Mouse (Mus musculus) B cell, adult 2 months (primary cell): ENCODE measurements around the gene Mroh8.
"Not testable (repeated sequence)": the region's sequence is repeated elsewhere in the genome, so short reads cannot be mapped to it uniquely, and the experiment has no call there.

Experiments used
- DNase-seq, 2 experiments: peaks; one replicate each; pipeline ENCODE4 v3.0.0; 2022

Gene Mroh8

GRCm38 (mm10) chr2:157187223-157187622 lies 92.1 kb downstream of the Mroh8 start:
- DNase-seq: no peak

GRCm38 (mm10) chr2:157186504-157186903 lies 92.8 kb downstream of the Mroh8 start:
- no peak for DNase-seq

GRCm38 (mm10) chr2:157185022-157185660 lies 94.2 kb downstream of the Mroh8 start:
- no peak for DNase-seq

DNA sequence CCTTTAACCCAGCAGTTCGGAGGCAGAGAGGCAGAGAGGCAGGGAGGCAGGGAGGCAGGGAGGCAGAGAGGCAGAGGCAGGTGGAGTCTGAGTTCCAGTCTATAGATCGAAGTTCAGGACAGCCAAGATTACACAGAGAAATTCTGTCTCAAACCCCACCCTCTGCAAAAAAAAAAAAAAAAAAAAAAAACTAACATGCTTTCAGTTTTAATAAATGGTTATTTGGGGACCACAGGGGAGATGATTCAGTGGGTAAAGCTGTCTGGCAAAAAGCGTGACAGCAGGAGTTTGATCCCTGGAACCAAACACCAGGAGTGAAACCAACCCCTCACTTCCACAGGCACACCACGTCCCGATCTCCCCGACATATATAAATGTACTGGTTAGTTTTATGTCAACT lies 101.2 kb downstream of the Mroh8 start:
- no peak for DNase-seq

- no peak for DNase-seq
Measured at GRCm38 (mm10) chr2:157176248-157176647, 103.1 kb downstream of the Mroh8 start.

DNA sequence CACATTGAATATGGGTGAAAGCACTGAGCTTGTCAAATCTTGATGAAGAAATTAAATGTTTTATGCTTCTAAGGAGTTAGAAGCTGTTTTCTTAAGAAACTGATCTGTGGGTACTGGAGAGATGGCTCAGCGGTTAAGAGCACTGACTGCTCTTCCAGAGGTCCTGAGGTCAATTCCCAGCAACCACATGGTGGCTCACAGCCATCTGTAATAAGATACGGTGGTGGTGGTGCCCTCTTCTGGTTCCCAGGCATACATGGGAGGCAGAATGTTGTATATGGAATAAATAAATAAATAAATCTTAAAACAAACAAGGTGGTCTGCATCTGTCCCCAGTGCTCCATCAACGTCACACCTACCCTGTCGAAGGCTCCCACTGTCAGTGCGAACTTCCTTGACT lies 104.9 kb downstream of the Mroh8 start:
- DNase-seq: no peak

DNA sequence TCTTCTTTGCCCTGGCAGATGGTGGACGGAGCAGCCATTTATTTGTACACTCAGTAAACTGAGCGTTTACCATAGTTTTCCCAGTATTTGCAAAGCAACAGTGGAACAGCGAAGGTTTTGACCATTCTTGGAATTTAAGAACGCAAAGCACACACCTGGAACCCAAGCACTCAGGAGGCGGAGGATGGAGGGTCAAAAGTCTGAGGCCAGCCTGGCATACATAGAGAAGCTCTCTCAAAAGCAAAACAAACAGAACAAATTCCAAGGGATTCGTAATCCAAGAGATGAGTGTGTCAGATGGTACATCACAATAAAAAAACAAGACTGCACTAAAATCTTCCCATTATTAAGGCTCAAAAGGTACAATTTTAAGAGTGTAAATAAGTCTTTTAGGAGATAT lies 105.8 kb downstream of the Mroh8 start:
- no peak for DNase-seq

DNA sequence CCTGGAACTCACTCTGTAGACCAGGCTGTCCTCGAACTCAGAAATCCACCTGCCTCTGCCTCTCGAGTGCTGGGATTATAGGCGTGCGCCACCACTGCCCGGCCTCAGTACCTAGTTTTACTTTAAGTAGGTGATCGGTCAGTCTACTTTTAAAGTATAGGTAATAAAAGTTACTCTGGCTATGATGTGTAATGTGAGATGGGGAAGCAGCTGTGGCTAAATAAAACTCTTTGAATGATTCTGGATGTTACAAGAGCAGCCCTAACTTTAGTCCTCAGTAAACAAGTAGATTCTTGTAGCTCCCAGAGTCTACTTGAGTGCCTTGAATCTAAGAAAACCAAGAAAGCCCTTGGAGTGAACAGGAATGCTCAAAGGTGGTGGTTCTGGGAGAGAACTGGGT lies 106.4 kb downstream of the Mroh8 start:
- DNase-seq: no peak

- no peak for DNase-seq
Measured at GRCm38 (mm10) chr2:157170626-157171025, 108.7 kb downstream of the Mroh8 start.

DNA sequence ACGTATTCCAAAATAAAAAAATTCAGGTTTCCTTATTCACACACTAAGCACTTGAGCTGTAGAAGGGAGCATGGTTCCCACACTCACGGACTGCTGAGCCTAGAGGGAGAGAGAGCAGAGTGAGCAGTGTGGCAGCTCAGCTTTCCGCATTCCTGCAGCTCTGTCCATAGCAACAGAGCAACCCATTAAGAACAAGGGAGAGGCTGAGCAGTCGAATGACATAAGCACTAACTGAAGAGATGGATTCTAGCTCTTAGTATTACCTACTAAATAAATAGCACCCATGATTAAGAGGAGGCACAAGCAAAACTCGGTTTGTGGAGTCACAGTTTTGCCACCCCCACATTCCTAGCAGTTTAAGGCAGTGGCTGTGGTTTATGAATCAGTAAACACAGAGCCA lies 109.2 kb downstream of the Mroh8 start:
- DNase-seq: no peak

- no peak for DNase-seq
Measured at GRCm38 (mm10) chr2:157166371-157167080, 112.8 kb downstream of the Mroh8 start.

- not testable (repeated sequence) for DNase-seq
Measured at GRCm38 (mm10) chr2:157165312-157166224, 113.8 kb downstream of the Mroh8 start.

GRCm38 (mm10) chr2:157164101-157164500 lies 115.2 kb downstream of the Mroh8 start:
- DNase-seq: no peak
